Mouse (Mus musculus): ENCODE measurements around the gene Foxp4. TPM values are rescaled to one million over a fixed set of nuclear protein-coding genes. Genes with fewer than 3 reads are reported as not detected.
A peak's percentile ranks its signal among the peaks of the same experiment; 100 is the strongest.

The Foxp4 gene
- polyA plus RNA-seq, 1 experiment = 55.4 TPM

DNA sequence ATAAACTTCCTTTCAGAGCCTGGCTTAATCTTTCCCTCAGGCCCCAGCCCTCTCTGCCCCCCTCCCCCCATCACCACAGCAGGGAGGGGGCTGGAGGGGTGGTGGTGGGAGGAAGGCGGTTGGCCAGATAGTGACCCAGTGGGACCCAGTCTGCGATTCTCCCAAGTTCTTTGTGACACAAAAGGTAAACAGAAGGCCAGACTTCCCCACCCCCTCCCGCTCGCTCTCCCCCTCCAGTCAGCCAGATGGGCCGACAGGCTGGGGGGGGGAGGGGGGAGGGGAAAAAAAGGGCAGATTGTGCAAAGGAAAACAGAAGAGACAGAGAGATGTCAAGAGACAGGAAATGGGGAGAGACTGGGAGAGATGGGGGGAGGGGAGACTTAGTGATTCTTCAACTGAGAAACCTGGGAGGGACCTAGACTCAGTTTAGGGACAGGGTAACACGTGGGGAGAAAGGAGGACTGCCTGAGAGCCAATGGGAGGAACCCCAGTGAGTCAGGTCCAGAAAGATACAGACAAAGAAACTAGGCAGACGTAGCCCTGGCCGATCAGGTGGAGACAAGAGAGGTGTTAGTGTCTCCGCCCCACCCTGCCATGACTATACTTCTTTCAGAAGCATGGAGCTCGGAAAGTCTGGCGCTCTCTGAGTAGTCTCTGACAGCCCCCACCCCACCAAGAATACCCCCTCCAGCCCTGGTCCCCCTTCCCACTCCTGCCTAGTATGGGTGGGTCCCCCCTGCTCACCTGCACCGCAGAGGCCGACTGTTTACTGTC is 36.9 kb downstream of the Foxp4 start:
- Histone ChIP-seq H3K4me3 (replicated peaks; ENCODE audit: insufficient read depth, low read depth, low read length) (no peak overlapping the region), H3K27ac (ENCODE audit: insufficient read depth, low read length) (no peak overlapping the region), H3K4me1 (ENCODE audit: control insufficient read depth, insufficient read depth, low read length) (no peaks in the 10 kb centered on the region), H3K27me3 (ENCODE audit: control insufficient read depth, insufficient read depth, low read length) (no peaks in the 10 kb centered on the region)
- 43% methylated on average over 13 of the region's 13 CpGs for WGBS
- TF ChIP-seq CTCF (IDR thresholded peaks at IDR 0.05; ENCODE audit: borderline replicate concordance, insufficient read depth, low read depth, low read length) (no peak), POLR2A (IDR thresholded peaks at IDR 0.05; ENCODE audit: borderline replicate concordance, insufficient read depth, low read length) (no peak)
- DNase-seq = no peak

DNA sequence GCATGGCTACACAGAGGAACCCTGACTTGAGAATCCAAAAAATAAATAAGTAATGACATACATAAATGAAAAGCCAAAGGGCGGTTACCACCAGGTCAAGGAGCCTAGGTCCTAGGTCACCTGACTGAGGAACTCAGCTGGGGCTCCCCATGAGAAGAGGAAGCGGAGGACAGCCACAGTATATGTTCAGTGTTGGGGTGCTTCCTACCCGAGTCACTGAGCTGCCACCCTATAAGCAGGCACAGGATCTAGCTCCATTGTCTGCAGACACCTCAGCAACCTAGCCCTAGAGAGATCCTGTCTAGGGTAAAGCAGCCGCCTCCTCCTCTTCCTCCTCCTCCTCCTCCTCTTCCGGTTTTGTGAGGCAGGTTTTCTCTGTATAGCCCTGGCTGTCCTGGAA is 41.3 kb downstream of the Foxp4 start:
- TF ChIP-seq POLR2A (IDR thresholded peaks at IDR 0.05; ENCODE audit: borderline replicate concordance, insufficient read depth, low read length) (no peak), CTCF (IDR thresholded peaks at IDR 0.05; ENCODE audit: borderline replicate concordance, insufficient read depth, low read depth, low read length) (no peak)
- DNase-seq = no peak
- H3K4me3 ChIP-seq (replicated peaks; ENCODE audit: insufficient read depth, low read depth, low read length) = no peak overlapping the region
- H3K27ac ChIP-seq (ENCODE audit: insufficient read depth, low read length) = no peak overlapping the region
- 0 out of 2 replicates have a peak, but pooled peaks cover 3% of the 10 kb centered on the region for H3K4me1 ChIP-seq (ENCODE audit: control insufficient read depth, insufficient read depth, low read length)
- H3K27me3 ChIP-seq (ENCODE audit: control insufficient read depth, insufficient read depth, low read length) = no peaks in the 10 kb centered on the region
- WGBS = 90% methylated on average over 5 of the region's 5 CpGs

DNA sequence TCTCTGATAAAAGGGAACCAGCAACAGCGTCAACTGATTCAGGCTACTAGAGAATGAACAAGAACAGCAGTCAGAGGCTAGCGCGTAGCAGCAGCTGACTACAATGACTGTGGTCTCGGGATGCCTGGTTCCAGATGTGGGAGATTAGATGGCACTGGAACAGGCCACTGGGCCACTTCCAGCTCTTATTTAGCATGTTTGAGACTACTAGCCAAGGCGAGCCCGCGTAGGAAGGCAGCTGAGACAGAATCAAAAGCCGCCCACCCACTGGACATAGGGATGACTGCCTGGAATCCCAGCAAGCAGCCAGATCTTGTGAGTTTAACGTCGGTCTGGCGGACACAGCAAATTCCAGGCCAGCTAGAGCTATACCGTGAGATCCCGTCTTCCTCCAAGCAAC is 43.1 kb downstream of the Foxp4 start:
- Histone ChIP-seq H3K4me1 (ENCODE audit: control insufficient read depth, insufficient read depth, low read length) (peaks cover 7% of the 10 kb centered on the region), H3K27ac (ENCODE audit: insufficient read depth, low read length) (no peak overlapping the region), H3K4me3 (replicated peaks; ENCODE audit: insufficient read depth, low read depth, low read length) (no peak overlapping the region), H3K27me3 (ENCODE audit: control insufficient read depth, insufficient read depth, low read length) (no peaks in the 10 kb centered on the region)
- TF ChIP-seq CTCF (IDR thresholded peaks at IDR 0.05; ENCODE audit: borderline replicate concordance, insufficient read depth, low read depth, low read length) = no peak
- TF ChIP-seq POLR2A (IDR thresholded peaks at IDR 0.05; ENCODE audit: borderline replicate concordance, insufficient read depth, low read length) = no peak
- WGBS = 59% methylated on average over 13 of the region's 13 CpGs
- no peak for DNase-seq

DNA sequence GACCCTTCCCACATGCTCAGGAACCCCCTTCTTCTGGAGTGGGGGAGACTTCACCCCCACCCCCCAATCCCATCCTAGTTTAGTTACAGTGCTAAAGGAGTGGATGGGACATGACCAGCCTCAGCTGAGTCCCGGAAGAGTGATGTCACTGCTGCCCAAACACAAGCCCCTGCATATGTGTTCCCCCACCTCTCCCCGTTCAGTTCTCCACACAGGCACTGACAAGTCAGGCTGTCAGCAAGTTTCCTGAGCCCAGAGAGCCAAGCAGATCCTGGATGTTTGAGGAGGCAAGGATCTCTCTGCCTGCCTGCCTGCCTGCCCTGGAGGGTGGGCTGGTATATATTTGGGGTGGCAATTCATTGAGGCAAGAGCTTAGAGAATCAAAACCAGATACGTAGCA is 45.2 kb downstream of the Foxp4 start:
- TF ChIP-seq POLR2A (IDR thresholded peaks at IDR 0.05; ENCODE audit: borderline replicate concordance, insufficient read depth, low read length) = no peak
- no peak for TF ChIP-seq CTCF (IDR thresholded peaks at IDR 0.05; ENCODE audit: borderline replicate concordance, insufficient read depth, low read depth, low read length)
- WGBS = 47% methylated on average over 3 of the region's 3 CpGs
- H3K27ac ChIP-seq (ENCODE audit: insufficient read depth, low read length) = no peak overlapping the region
- H3K4me1 ChIP-seq (ENCODE audit: control insufficient read depth, insufficient read depth, low read length) = peaks cover 7% of the 10 kb centered on the region
- H3K4me3 ChIP-seq (replicated peaks; ENCODE audit: insufficient read depth, low read depth, low read length) = peak overlapping the region; percentile 40
- DNase-seq = no peak
- H3K27me3 ChIP-seq (ENCODE audit: control insufficient read depth, insufficient read depth, low read length) = no peaks in the 10 kb centered on the region

DNA sequence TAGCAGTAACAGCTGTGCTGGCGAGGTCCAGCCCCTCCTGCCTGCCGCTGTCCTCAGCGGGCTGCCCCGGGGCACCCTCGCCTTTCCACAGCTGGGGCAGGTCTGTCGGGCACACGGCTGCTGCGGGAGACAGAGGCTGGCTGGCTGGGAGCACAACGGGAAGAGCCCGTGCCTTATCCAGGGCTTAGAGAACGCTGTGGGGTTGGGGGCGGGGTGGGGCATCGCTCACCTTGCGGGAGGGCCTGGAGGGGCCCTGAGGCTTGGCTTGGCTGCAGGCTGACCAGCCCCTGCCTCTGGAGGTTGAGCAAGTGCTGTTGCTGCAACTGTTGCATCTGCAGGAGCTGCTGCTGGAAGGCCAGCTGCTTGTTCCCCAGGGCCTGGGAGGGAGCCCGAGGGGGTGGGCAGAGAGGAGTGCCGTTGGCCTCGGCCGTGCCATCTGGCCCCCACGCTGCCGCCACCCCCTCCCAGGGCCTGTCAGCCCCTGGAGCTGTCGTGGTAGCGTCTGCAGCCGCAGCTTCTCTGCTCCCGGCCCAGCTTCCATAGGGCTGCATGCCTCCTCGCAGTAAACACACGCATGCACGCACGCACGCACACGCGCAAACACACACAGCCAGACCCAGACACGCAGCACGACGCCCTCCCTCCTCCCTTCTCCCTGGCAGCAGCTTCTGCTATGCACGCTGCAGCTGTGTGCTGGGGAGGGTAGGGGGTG is 45.9 kb downstream of the Foxp4 start:
- peaks cover 7% of the 10 kb centered on the region for H3K4me1 ChIP-seq (ENCODE audit: control insufficient read depth, insufficient read depth, low read length)
- H3K27ac ChIP-seq (ENCODE audit: insufficient read depth, low read length) = no peak overlapping the region
- WGBS = 6% methylated on average over 35 of the region's 35 CpGs
- TF ChIP-seq POLR2A (IDR thresholded peaks at IDR 0.05; ENCODE audit: borderline replicate concordance, insufficient read depth, low read length) (no peak), CTCF (IDR thresholded peaks at IDR 0.05; ENCODE audit: borderline replicate concordance, insufficient read depth, low read depth, low read length) (no peak)
- no peaks in the 10 kb centered on the region for H3K27me3 ChIP-seq (ENCODE audit: control insufficient read depth, insufficient read depth, low read length)
- DNase-seq = peak; percentile 66 to 67
- H3K4me3 ChIP-seq (replicated peaks; ENCODE audit: insufficient read depth, low read depth, low read length) = peak overlapping the region; percentile 40

DNA sequence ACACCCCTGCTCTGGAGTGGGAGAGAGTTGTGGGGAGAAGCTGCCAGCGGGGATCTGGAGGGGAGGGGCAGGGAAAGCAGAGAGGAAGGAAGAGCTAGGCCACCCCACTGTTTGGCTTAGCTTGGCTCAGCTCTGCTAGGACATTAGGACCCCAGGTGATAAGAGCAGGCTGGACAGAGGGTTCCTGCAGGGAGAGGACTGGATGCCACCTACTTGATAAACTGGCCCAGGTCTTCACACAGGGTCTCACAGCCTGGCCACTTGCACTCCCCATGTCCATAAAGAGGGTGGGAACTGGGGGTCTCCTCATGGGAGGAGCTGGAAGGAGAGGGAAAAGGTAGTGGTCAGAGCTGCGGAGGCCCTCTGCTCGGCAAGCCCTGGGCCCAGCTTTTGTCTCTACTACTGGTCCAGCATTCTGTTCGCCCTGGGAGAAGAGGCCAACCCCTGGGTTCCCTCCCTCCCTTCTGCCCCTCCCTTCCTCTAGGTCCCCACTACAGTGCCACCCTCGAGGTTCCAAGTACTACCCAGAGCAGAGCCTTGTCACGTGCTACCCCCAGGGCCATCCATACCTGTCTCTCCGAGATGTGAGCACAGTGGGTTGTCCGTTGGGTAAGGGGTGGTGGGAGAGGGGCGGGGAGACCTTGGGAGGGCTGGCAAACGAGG is 46.6 kb downstream of the Foxp4 start:
- peak in 1 of 2 experiments; percentile 25 for DNase-seq
- no peak overlapping the region for H3K27ac ChIP-seq (ENCODE audit: insufficient read depth, low read length)
- 22% methylated on average over 10 of the region's 10 CpGs for WGBS
- peaks cover 7% of the 10 kb centered on the region for H3K4me1 ChIP-seq (ENCODE audit: control insufficient read depth, insufficient read depth, low read length)
- H3K4me3 ChIP-seq (replicated peaks; ENCODE audit: insufficient read depth, low read depth, low read length) = peak overlapping the region; percentile 40
- no peaks in the 10 kb centered on the region for H3K27me3 ChIP-seq (ENCODE audit: control insufficient read depth, insufficient read depth, low read length)
- TF ChIP-seq CTCF (IDR thresholded peaks at IDR 0.05; ENCODE audit: borderline replicate concordance, insufficient read depth, low read depth, low read length) = no peak
- TF ChIP-seq POLR2A (IDR thresholded peaks at IDR 0.05; ENCODE audit: borderline replicate concordance, insufficient read depth, low read length) = no peak

DNA sequence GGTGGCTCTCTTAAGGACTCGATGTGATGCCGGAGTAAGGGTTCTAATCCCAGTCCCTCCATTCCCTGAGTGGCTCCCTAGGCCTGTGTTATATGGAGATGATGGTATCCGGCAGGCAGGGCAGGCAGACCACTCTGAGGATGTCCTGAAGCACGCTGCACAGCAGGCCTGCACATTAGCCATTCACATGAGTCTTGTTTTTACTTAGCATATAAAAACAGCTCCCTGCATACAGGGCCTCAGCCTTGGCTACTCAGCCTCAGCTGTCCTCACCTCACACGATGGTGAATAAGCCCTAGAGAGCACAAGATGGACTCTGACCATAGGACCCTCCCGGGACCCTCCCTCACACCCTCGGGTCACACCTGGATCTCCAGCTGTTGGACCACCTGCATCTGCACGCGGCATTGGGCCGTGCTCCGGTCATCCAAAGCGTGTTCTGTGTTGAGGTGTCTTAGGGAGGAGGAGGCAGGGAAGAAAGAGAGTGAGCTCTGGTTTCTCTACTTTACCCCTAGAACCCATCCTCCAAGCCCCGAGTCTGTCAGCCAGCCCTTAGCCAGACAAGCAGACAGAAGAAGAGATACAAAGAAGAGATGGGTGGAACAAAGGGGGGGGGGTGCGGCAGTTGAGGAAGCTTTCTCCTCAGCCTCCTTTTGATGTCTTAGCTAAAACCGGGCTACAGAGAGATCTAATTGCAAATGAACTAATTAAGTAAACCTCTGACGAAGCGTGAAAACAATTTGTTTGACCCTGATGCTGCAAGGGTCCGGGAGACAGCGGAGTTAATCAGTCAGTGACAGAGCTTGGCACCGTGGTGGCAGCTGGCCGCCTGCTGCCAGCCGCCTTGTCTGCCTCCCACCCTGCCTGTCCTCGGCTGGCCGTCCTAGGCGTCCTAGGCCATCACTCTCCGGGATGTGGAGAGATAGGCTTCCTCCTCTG is 47.4 kb downstream of the Foxp4 start:
- WGBS = 56% methylated on average over 26 of the region's 26 CpGs
- H3K27me3 ChIP-seq (ENCODE audit: control insufficient read depth, insufficient read depth, low read length) = no peaks in the 10 kb centered on the region
- H3K4me1 ChIP-seq (ENCODE audit: control insufficient read depth, insufficient read depth, low read length) = peaks cover 7% of the 10 kb centered on the region
- H3K27ac ChIP-seq (ENCODE audit: insufficient read depth, low read length) = no peak overlapping the region
- TF ChIP-seq POLR2A (IDR thresholded peaks at IDR 0.05; ENCODE audit: borderline replicate concordance, insufficient read depth, low read length) = no peak
- TF ChIP-seq CTCF (IDR thresholded peaks at IDR 0.05; ENCODE audit: borderline replicate concordance, insufficient read depth, low read depth, low read length) = no peak
- H3K4me3 ChIP-seq (replicated peaks; ENCODE audit: insufficient read depth, low read depth, low read length) = peak overlapping the region; percentile 40
- peak in 1 of 2 experiments; percentile 19 for DNase-seq
